Mouse (Mus musculus) megakaryocyte, embryonic 14.5 days (primary cell): Measurements from ENCODE around the gene Bbc3. TPM values are rescaled to one million over a fixed set of nuclear protein-coding genes. Genes with fewer than 3 reads are reported as not detected.

ENCODE experiments used
- H3K27me3 ChIP-seq: replicated peaks from 2 replicates; pipeline ENCODE3; 2012; ENCODE audit warnings: inconsistent platforms
- H3K36me3 ChIP-seq: replicated peaks from 2 replicates; pipeline ENCODE3; 2012; ENCODE audit warnings: low read length, inconsistent platforms, mixed read lengths
- H3K4me1 ChIP-seq: 2 replicates; pipeline ENCODE4 v1.6.1; 2012; ENCODE audit warnings: inconsistent platforms
- H3K4me3 ChIP-seq: replicated peaks from 2 replicates; pipeline ENCODE3; 2012; ENCODE audit warnings: moderate library complexity, mild to moderate bottlenecking, inconsistent platforms
- H3K9me3 ChIP-seq: 2 replicates; pipeline ENCODE4 v1.6.1; 2012; ENCODE audit warnings: inconsistent platforms
- FLI1 ChIP-seq: IDR thresholded peaks from 2 replicates; pipeline ENCODE4 v1.6.1; 2012; ENCODE audit warnings: low read length, inconsistent platforms, mixed read lengths
- GATA1 ChIP-seq: IDR thresholded peaks from 3 replicates; pipeline ENCODE4 v1.6.1; 2012; ENCODE audit warnings: mixed read lengths, low read length, inconsistent platforms, borderline replicate concordance
- polyA plus RNA-seq: library from polyadenylated mRNA; stranded (reverse); fragments of >175 nt; gene quantifications from 2 replicates; pipeline ENCODE4 v1.2.3, GENCODE M21; 2012; ENCODE audit warnings: low replicate concordance; ENCODE audit not compliant: insufficient read depth

Bbc3 gene
- polyA plus RNA-seq, 1 experiment: 1,043 TPM

DNA sequence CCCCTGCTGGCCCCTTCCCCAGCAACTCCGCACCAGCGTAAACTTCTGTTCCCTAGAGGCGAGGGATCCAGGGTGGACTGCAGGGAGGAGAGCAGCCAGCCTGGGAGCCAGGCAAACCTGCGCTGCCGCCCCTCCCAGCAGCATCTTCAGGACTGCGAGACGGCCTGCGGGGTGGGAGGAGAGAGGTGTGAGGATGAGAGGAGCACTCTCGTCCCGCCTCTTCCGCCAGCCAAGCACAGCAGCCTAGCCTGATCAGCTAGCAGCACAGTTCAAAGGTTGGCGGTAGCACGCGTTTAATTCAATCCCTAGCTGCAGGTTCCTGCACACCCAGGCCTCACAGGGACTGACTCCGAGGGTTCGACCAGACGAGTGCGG lies 34.4 kb upstream of the Bbc3 start:
- Histone ChIP-seq H3K9me3 (no peaks in the 10 kb centered on the region), H3K4me3 (peak overlapping the region; percentile 99), H3K27me3 (no peaks in the 10 kb centered on the region), H3K36me3 (peaks cover 62% of the 10 kb centered on the region), H3K4me1 (peaks cover 76% of the 10 kb centered on the region)
- TF ChIP-seq GATA1 (no peak), FLI1 (no peak)

DNA sequence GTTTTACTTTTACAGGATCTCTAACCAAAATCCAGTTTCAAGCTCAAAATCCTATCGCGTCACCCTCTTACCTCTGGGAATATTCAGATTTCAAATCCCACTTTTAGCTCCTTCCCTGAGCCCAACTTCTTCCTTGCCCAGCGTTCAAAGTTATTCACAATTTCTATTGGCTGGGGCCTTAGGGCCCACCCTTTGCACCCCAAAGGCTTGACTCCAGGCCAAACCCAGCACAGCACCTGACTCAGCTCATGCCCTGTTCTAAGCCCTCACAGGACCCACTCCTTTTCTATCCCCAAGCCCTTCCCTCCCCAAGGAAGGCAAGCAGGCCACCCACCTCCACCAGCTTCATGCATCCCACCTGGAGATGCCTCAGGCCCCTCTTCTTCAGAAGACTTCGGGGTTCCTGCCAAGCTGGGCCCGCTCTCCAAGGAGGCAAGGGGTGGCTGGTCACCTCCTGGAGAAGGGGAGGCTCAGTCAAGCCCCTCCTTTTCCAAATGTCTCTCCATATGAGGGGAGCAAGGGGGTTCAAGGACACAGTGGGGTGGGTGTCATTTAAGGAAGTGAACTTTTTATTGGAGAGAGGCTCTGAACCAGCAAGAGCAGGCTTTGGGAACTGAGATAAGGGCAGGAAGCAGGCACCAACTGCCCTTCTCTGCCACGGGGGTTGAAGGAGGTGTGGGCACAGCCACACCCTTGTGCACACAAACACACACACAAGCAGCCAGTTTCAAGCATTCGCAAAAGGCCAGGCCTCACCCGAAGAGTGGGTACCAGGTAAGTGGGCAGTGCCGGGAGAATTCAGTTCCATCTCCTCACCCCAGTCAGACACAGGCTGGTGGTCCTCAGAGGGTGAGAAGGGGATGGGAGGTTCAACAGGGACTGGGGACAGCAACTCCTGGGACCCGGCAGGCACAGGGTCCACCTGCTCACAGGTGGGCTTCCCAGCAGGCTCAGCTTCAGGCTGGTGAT lies 33.0 kb upstream of the Bbc3 start:
- no peak for TF ChIP-seq FLI1
- TF ChIP-seq GATA1: no peak
- Histone ChIP-seq H3K4me3 (peak overlapping the region; percentile 99), H3K27me3 (no peaks in the 10 kb centered on the region), H3K9me3 (no peaks in the 10 kb centered on the region), H3K4me1 (peaks cover 68% of the 10 kb centered on the region), H3K36me3 (peaks cover 69% of the 10 kb centered on the region)

DNA sequence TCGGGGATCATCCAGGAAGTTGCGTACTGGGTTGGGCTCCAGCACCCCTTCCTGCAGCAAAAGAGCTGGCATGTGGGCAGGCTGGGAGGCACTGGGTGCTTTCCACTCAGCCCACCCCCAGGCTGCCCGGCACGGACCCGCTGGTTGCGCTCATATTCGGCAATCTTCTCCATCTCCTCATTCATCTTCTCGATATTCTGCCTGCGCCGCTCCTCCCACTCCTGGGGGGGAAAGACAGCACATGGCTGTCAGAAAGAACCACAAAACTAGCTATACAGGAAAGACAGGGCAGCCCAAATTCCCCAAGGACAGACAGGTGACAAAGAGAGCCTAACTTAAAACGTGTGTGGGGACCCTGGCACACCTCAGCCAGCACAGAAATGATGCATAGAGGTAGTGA lies 27.5 kb upstream of the Bbc3 start:
- H3K4me1 ChIP-seq: peaks cover 68% of the 10 kb centered on the region
- no peak for TF ChIP-seq FLI1
- H3K4me3 ChIP-seq: no peak overlapping the region

DNA sequence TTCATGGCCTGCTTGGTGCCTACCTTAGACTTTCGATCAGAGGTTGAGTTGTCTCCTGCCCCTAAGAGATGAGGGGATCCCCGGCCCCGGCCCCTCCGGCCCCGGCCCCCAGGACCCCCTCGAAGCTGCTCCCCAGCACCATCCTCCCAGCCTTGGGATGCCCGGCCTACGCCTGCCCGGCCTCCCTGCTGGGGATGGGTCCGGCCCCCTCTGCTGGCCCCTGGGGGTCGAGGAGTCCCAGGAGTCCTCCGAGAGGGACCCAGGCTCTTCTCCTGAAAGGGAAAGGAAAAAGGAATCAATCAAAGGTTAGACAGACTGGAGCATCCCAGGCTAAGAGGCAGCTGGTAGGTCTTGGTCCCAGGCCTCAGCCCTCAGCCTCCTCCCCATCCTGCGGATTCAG lies 25.9 kb upstream of the Bbc3 start:
- no peaks in the 10 kb centered on the region for H3K9me3 ChIP-seq
- peaks cover 73% of the 10 kb centered on the region for H3K36me3 ChIP-seq
- peaks cover 53% of the 10 kb centered on the region for H3K4me1 ChIP-seq
- no peak for TF ChIP-seq FLI1
- no peak for TF ChIP-seq GATA1
- H3K27me3 ChIP-seq: no peaks in the 10 kb centered on the region
- no peak overlapping the region for H3K4me3 ChIP-seq

More for the DNA sequence above, 27.5 kb upstream of the Bbc3 start:
- Histone ChIP-seq H3K36me3 (peaks cover 89% of the 10 kb centered on the region), H3K9me3 (no peaks in the 10 kb centered on the region), H3K27me3 (no peaks in the 10 kb centered on the region)

DNA sequence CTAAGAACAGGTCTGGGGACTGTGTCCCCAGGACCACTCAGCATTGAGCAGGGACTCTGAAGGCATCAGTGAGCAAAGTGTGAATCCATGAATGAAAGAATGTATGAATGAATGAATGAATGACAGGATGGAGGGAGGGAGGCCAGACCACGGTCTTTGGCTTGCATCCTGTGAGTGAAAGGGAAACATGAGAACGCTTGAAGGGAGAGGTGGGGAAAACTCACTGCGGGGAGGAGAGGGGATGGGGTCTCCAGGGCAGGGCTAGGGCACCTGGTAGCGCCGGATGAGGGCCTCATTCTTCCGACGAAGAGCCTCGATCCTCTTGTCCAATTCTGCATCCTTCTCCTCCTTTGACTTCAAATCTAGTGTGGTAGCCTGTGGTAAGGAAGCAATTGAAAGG lies 24.2 kb upstream of the Bbc3 start:
- H3K9me3 ChIP-seq: peaks cover 5% of the 10 kb centered on the region
- H3K36me3 ChIP-seq: peaks cover 60% of the 10 kb centered on the region
- no peaks in the 10 kb centered on the region for H3K27me3 ChIP-seq
- TF ChIP-seq GATA1 (no peak), FLI1 (no peak)
- H3K4me1 ChIP-seq: peaks cover 49% of the 10 kb centered on the region
- H3K4me3 ChIP-seq: no peak overlapping the region

DNA sequence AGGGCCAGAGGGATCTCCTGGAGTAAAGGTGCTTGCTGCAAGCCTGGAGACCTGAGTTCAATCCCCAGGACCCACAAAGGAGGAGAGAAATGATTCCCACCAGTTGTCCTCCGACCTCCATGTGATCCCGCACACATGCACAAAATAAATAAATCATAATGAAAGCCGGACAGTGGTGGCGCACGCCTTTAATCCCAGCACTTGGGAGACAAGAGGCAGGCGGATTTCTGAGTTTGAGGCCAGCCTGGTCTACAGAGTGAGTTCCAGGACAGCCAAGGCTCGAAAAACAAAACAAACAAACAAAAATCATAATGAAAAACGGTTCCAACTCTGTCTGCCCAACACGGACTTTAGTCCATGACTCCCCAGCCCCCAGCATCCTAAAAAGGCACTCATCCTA lies 23.3 kb upstream of the Bbc3 start:
- H3K9me3 ChIP-seq: peaks cover 5% of the 10 kb centered on the region
- no peak for TF ChIP-seq GATA1
- no peak for TF ChIP-seq FLI1
- H3K36me3 ChIP-seq: peaks cover 52% of the 10 kb centered on the region
- H3K4me1 ChIP-seq: peaks cover 49% of the 10 kb centered on the region
- H3K4me3 ChIP-seq: peak overlapping the region; percentile 93
- H3K27me3 ChIP-seq: no peaks in the 10 kb centered on the region

DNA sequence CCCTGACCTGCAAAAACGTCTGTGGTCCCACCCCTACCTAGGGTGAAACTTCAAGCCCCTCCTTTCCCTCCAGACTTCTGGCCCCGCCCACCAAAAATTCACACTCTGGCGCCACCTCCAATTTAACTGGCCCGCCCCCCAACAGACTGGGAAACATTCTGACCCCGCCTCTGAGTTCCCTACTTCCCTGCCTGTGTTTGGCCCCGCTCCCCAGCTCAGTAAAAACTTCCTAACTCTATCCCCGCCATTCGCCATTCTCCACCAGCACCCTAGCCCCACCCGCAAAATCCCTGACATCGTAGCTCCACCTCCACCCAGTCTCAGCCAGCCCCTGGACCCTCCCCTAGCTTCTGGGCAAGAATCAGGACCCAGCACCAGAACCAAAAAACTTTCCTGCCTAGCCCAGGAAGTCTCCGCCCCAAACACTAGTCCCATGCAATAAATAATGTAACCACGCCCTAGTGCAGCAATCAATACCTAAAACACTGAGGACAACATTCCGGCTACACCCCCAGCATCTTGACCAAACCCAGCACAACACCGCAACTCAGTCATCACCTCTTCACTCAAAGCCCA lies 22.7 kb upstream of the Bbc3 start:
- TF ChIP-seq GATA1: no peak
- TF ChIP-seq FLI1: no peak
- peaks cover 46% of the 10 kb centered on the region for H3K36me3 ChIP-seq
- H3K9me3 ChIP-seq: peaks cover 5% of the 10 kb centered on the region
- no peaks in the 10 kb centered on the region for H3K27me3 ChIP-seq
- H3K4me1 ChIP-seq: peaks cover 48% of the 10 kb centered on the region
- peak overlapping the region; percentile 93 for H3K4me3 ChIP-seq

DNA sequence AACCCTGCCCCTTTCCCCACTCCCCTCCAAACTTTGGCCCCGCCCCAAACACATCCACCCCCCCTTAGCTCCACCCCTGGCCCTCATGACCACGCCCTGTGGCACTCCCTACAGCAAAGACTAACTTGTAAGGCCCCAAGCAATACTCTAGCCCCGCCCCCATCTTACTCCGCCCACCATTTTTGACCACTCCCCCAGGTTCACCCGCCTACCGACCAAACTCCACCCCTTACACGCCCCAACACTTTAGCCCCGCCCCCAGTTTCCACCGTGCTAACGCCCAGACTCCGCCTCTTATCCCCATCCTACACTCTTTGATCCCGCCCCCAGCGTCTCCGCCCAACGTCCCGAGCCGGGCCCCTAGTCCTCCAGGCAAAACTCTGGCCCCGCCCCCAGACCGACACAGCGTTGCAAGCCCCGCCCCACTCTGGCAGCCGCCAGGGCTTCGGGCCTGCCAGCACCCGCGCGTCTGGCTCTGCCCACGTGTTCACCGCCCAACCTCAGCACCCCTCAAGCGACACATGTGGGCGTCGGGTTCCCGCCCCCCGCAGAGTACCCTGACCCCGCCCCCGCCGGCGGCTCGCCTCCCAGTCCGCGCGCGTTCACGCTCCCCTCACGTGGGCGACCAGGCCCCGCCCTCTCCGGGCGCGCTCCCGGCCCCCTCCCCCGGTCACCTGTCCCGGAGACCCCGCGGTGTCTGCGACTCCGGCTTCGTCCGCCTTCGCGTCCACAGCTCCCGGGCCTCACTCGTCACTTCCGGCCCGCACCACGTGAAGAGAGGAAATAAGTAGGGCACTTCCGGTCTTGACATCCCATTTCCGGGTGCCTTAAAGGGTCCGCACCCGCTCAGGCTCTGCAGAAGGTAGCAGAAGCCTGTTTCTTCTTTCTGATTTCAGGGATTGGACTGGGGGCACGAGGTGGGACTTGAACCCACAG lies 21.9 kb upstream of the Bbc3 start, which contains the start of gene Ccdc9:
Gene Ccdc9 (minus strand): TSS at position 770 of the 936 bp plus-strand sequence.
- Histone ChIP-seq H3K4me1 (peaks cover 40% of the 10 kb centered on the region), H3K36me3 (peaks cover 38% of the 10 kb centered on the region), H3K27me3 (no peaks in the 10 kb centered on the region), H3K4me3 (peak within 1 kb of the TSS; percentile 93), H3K9me3 (peaks cover 5% of the 10 kb centered on the region)
- no peak for TF ChIP-seq GATA1
- TF ChIP-seq FLI1: peak; percentile 98

DNA sequence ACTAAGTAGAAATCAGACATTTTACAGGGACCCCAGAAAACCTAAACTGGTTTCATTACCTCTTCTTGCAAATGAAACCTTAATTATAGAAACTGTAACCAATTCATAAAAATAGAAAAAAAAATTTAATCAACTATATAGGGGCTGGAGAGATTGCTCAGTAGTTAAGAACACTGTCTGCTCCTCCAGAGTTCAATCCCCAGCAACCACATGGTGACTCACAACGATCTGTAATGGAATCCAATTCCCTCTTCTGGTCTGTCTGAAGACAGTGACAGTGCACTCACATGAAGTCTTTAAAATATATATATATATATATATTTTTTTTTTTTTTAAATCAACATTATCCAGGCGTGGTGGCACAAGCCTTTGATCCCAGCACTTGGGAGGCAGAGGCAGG lies 21.2 kb upstream of the Bbc3 start:
- peaks cover 5% of the 10 kb centered on the region for H3K9me3 ChIP-seq
- H3K27me3 ChIP-seq: no peaks in the 10 kb centered on the region
- H3K36me3 ChIP-seq: peaks cover 31% of the 10 kb centered on the region
- no peak for TF ChIP-seq FLI1
- TF ChIP-seq GATA1: no peak
- H3K4me3 ChIP-seq: peak overlapping the region; percentile 93
- peaks cover 38% of the 10 kb centered on the region for H3K4me1 ChIP-seq

DNA sequence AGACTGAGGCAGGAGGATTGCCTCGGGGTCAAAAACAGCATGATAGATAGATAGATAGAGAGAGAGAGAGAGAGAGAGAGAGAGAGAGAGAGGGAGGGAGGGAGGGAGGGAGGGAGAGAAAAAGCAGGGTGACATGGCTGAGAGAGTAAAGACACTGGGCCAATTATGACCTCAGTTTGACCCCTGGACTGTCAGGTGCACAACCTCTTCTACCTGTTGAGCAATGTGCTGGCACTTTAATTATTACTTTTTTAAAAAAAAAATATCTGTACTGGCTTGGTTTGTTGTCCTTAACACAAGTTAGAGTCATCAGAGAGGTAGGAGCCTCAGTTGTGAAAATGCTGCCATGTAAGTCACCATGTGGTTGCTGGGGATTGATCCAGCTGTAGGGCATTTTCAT lies 20.4 kb upstream of the Bbc3 start:
- H3K27me3 ChIP-seq: no peaks in the 10 kb centered on the region
- H3K36me3 ChIP-seq: peaks cover 24% of the 10 kb centered on the region
- peaks cover 34% of the 10 kb centered on the region for H3K4me1 ChIP-seq
- no peak overlapping the region for H3K4me3 ChIP-seq
- H3K9me3 ChIP-seq: peaks cover 5% of the 10 kb centered on the region
- TF ChIP-seq FLI1 (no peak), GATA1 (no peak)
